Mouse (Mus musculus): ENCODE measurements around the gene Rpa1.

- no peak for TF ChIP-seq CTCF (IDR thresholded peaks at IDR 0.05; ENCODE audit: insufficient read depth, low read length)
- no peak for TF ChIP-seq POLR2A (IDR thresholded peaks at IDR 0.05; ENCODE audit: borderline replicate concordance, extremely low read depth, low read depth, low read length)
These were observed 51.6 kb downstream of the Rpa1 start for GRCm38 (mm10) chr11:75296406-75297005.

All from lung, adult 2 months (tissue).